Mouse (Mus musculus) brain, embryonic 14.5 days (tissue): ENCODE measurements at regions not wholly inside any gene's neighbourhood (a gene's known extent, or its start where the extent isn't known, plus 50 kb on each side); places are given as distances from the start of the nearest gene placed in this dataset.
"Not testable (repeated sequence)": the region's sequence is repeated elsewhere in the genome, so short reads cannot be mapped to it uniquely, and the experiment has no call there.

ENCODE experiments used
- DNase-seq: peaks from one replicate; pipeline ENCODE4 v3.0.0-alpha.2; 2011; ENCODE audit warnings: low read depth
- CTCF ChIP-seq: fragments of 200-500 bp; IDR thresholded peaks from 2 replicates; pipeline ENCODE4 v1.5.1; 2012; ENCODE audit warnings: inconsistent platforms, mild to moderate bottlenecking, moderate library complexity, borderline replicate concordance; ENCODE audit not compliant: insufficient read depth, insufficient read length; ENCODE audit errors: extremely low read depth
- POLR2A ChIP-seq: fragments of 200-500 bp; IDR thresholded peaks from 2 replicates; pipeline ENCODE4 v1.6.1; 2012; ENCODE audit warnings: mild to moderate bottlenecking, inconsistent platforms, borderline replicate concordance; ENCODE audit not compliant: poor library complexity, insufficient read depth, insufficient read length, severe bottlenecking; ENCODE audit errors: extremely low read depth

DNA sequence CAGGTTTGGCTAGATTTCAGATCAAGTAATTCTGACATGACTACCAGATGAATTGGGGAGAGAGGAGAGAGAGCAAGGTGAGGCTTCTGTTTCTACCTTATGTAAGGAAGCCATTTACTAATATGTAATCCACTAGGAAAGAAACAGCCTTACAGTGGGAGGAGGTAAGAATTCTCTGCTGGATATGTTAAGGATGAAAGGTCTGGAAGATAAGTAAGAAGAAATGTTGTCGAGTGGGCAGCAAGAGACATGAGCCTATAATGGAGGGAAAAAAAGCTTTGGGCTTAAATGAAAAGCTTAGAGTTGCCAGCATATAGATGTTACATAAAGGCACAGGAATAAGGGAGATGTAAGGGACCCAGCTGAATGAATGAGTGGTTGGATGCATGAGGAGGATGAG lies 89.2 kb upstream of the Nxpe4 start:
- no peak for DNase-seq
- TF ChIP-seq POLR2A, result no peak

DNA sequence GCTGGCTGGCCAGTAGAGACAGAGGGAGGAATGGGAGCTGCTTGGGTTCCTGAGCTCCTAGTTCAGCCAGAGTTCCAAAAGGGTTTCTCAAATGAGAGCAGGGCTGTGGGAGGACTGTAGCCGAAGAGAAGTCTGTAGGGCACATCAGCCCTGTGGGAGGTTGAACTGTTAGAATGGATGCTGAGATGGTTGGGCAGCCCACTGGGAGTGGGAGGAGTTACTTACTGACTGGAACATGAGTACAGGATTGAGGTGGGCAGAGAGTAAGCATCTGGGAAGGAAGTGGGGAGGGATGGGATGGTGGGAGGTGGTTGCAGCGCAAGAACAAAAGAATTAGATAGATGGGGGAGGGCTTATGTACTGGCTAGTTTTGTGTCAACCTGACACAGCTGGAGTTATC lies 88.7 kb upstream of the Nxpe4 start:
- no peak for TF ChIP-seq POLR2A
- no peak for DNase-seq

DNA sequence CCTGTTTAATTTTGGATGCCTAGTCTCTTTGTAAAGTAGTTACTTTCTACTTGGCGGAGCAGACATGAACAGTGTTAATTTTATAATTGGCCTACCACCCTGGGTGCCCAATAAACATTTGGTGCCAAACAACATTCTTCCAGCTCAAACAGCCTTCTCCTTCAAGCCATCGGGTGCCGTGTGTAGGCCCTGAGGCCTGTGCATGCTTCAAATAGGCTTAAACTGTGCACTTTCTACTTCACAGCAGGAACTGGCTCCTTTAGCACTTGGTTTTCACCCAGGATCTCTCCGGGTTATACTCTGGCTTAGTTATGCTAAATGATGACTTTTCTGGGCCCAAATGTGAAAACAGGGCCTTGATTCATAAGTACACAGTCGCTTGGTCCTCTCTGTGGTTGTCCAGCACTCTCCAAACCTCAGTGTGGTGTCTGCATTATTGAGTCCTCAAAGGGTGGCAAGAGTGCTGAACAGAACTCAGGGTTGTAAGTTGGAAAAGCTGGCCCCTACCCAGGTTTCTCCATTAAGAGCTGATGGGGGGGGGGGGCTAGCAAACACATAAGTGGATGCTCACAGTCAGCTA lies 86.1 kb upstream of the Nxpe4 start:
- DNase-seq, result peak; percentile 69
- TF ChIP-seq POLR2A (no peak), CTCF (no peak)

DNA sequence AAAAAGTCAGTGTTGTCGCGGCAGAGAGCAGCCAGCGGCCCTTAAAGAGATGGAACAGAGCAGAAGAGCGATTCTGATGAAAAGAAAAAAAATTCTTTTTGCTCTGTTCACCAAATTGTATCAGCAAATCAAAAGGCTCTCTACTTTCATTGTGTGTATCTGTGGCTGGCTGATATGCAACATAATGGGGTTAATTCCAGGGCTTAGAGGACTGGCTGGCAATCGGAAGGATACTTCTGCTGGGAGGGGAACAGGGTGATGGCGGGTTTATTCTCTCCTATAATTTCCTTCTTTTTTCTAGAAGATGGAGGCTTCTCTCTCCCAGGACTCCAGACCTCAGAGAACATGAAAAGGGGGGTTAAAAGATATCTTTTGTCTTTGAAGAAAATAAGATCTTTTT lies 79.4 kb upstream of the Nxpe4 start:
- TF ChIP-seq CTCF, result no peak
- TF ChIP-seq POLR2A, result no peak
- DNase-seq, result peak; percentile 60

DNA sequence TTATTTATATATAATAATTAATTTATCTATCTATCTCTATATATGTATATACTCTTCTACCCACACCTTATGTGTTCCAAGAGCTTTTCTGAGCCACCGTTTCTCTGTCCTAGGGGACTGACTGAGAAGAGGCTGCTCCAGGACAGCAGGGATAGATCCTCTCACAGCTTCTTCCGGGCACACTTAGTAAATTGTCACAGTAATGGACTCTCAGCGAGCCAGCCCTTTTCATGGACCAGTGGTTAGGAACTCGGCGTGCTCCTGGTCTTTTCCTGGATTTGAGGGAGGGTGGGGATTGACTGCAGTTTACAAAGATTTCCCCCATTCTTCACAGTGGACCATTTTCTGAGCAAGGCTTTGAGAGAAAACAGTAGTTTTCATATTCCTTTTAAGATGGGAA lies 77.6 kb upstream of the Nxpe4 start:
- DNase-seq, result not testable (repeated sequence)

DNA sequence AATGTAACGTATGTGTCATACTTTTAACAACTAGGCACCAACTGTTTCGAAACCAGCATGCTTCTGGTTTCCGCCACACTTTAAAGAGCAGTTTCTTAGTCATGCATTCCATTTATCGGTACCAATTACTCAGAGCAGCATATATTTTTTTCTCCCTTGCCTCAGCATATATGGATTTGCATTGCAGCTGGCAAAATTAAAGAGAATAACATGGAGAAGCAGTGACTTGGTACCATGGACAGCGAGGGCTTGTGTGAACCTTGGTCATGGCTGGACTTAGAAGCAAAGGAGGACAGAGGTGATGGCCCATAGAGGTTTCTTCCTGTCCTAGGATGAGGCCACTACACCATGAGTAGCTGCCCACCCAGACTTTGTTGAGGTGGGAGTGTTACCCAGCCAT lies 72.2 kb upstream of the Nxpe4 start:
- TF ChIP-seq CTCF (no peak), POLR2A (no peak)
- no peak for DNase-seq

- TF ChIP-seq POLR2A (no peak), CTCF (no peak)
- peak; percentile 29 for DNase-seq
These were observed 67.1 kb upstream of the Nxpe4 start for GRCm38 (mm10) chr9:48094756-48095155.

DNA sequence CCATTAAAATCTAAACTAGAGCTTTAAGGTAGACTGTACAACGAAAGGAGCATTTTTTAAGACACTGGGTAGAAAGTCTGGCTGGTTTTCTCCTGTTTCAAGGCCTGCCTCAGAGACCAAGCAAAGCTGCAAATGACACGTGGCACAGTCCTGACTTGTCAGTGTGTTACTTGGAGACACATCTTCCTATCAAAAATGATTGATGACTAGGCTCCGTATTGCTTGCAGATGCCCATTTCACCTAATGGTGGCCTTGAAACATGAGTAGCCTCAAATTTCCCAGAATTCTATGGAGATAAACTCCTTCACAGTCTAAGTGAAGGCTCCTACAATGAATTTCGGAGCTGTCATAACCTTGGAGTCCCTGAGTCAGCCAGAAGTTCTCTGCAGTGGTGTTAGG lies 62.0 kb upstream of the Nxpe4 start:
- DNase-seq, result no peak
- no peak for TF ChIP-seq POLR2A
- TF ChIP-seq CTCF, result no peak

- no peak for DNase-seq
- TF ChIP-seq POLR2A (no peak), CTCF (no peak)
These were observed 55.2 kb upstream of the Nxpe4 start for GRCm38 (mm10) chr9:48106441-48107167.

- TF ChIP-seq POLR2A (no peak), CTCF (no peak)
These were observed 52.7 kb upstream of the Nxpe4 start for GRCm38 (mm10) chr9:48108994-48109619.

GRCm38 (mm10) chr9:48111316-48111890 lies 50.4 kb upstream of the Nxpe4 start:
- DNase-seq, result no peak
- TF ChIP-seq POLR2A (no peak), CTCF (no peak)

More at GRCm38 (mm10) chr9:48108994-48109619, 52.7 kb upstream of the Nxpe4 start:
- peak; percentile 47 for DNase-seq
